10 mouse cellular contexts compared by ENCODE assay signal in genomic region chr9:115665337-115666004, GRCm38 (mm10).
DNase-seq lines count a peak whose midpoint lies in the region; ATAC-seq lines count a peak whose summit lies in the region.
"Had no signal": no experiment of that assay in that cellular context is flagged by ENCODE, and none has a peak within 500 bp of the region (broad histone marks: within the 10 kb centered on the region; RNA-seq: fewer than 3 reads in every experiment).

No protein-coding gene starts in this region.

- H3K27me3 ChIP-seq in midbrain, embryonic 15.5 days (replicated peaks), result no peaks in the 10 kb centered on the region
- peaks cover 20% of the 10 kb centered on the region; the same call in 1 of the 2 replicates for H3K27me3 ChIP-seq in midbrain, embryonic 10.5 days (ENCODE audit: low read depth, poor library complexity, severe bottlenecking)

- peaks cover 4% of the 10 kb centered on the region; the same call in 1 of the 2 replicates for H3K4me1 ChIP-seq in midbrain, embryonic 15.5 days
- peaks cover 6% of the 10 kb centered on the region for H3K4me1 ChIP-seq in midbrain, embryonic 10.5 days

- H3K36me3 ChIP-seq in midbrain, embryonic 15.5 days (replicated peaks), result no peaks in the 10 kb centered on the region
- no peaks in the 10 kb centered on the region for H3K36me3 ChIP-seq in midbrain, embryonic 10.5 days

- no peak overlapping the region for H3K4me2 ChIP-seq in midbrain, embryonic 15.5 days

- H3K9me3 ChIP-seq in midbrain, embryonic 15.5 days, result no peaks in the 10 kb centered on the region
- no peaks in the 10 kb centered on the region for H3K9me3 ChIP-seq in midbrain, embryonic 10.5 days (replicated peaks)

- peak; percentile 9 for DNase-seq in adrenal gland, adult 2 months
- DNase-seq in adrenal gland, adult 18-20 months (ENCODE audit: low spot score in 2 of 2), result no peak
- no peak for DNase-seq in midbrain, embryonic 10.5 days (ENCODE audit: low spot score)
- DNase-seq in kidney, adult 9 months, result peak; percentile 38
- DNase-seq in lung, postnatal 4 days, result peak; percentile 21 to 33
- DNase-seq in thymus, postnatal 10 days (ENCODE audit: low spot score in 2 of 2), result no peak
- DNase-seq in spleen, postnatal 10 days (ENCODE audit: low spot score in 2 of 2), result no peak
- DNase-seq: cerebellum, adult 2 months had no signal

- H3K27ac ChIP-seq in midbrain, embryonic 15.5 days, result 0 out of 2 replicates have a peak overlapping the region, but pooled peaks have one; percentile 6
- no peak overlapping the region for H3K27ac ChIP-seq in midbrain, embryonic 10.5 days (replicated peaks)
- H3K27ac ChIP-seq: layer of hippocampus, adult 2 months had no signal

- H3K9ac ChIP-seq in midbrain, embryonic 15.5 days, result no peak overlapping the region

- 30% methylated on average over 5 of the region's 5 CpGs for WGBS in midbrain, embryonic 15.5 days
- 64% methylated on average over 5 of the region's 5 CpGs for WGBS in midbrain, embryonic 10.5 days

- H3K4me3 ChIP-seq in midbrain, embryonic 15.5 days, result no peak overlapping the region
- H3K4me3 ChIP-seq in midbrain, embryonic 10.5 days, result no peak overlapping the region
- H3K4me3 ChIP-seq: layer of hippocampus, adult 2 months had no signal

- no peak for ATAC-seq in midbrain, embryonic 15.5 days (replicated peaks)

Comparison
In these comparisons a context has a peak if more than half of its experiments do, and no peak if none do; other contexts are left out.
1. DNase-seq: peak in adrenal gland, adult 2 months (single experiment), kidney, adult 9 months (single experiment) and lung, postnatal 4 days (2 of 2); none in adrenal gland, adult 18-20 months (0 of 2), midbrain, embryonic 10.5 days (single experiment), thymus, postnatal 10 days (0 of 2) and spleen, postnatal 10 days (0 of 2).